Mouse (Mus musculus) layer of hippocampus, adult 9-10 months (tissue): Measurements from ENCODE around the gene Apobec1.
A peak's percentile ranks its signal among the peaks of the same experiment; 100 is the strongest.
"Not testable (repeated sequence)": the region's sequence is repeated elsewhere in the genome, so short reads cannot be mapped to it uniquely, and the experiment has no call there.

Experiments
- DNase-seq: peaks from one replicate; pipeline ENCODE4 v3.0.0; 2022; ENCODE audit warnings: low spot score

Apobec1 gene

GRCm38 (mm10) chr6:122560427-122560826, 41.8 kb downstream of the Apobec1 start:
- peak; percentile 44 for DNase-seq

- peak; percentile 85 for DNase-seq
Observed at GRCm38 (mm10) chr6:122556959-122557561, 45.2 kb downstream of the Apobec1 start.

- DNase-seq, result no peak
Observed at GRCm38 (mm10) chr6:122555266-122555665, 47.0 kb downstream of the Apobec1 start.

GRCm38 (mm10) chr6:122554102-122554501, 48.1 kb downstream of the Apobec1 start:
- DNase-seq, result no peak

- no peak for DNase-seq
Observed at GRCm38 (mm10) chr6:122553606-122554005, 48.6 kb downstream of the Apobec1 start, which contains the start of gene Aicda. Gene Aicda (plus strand): TSS chr6:122553801.

- DNase-seq, result no peak
Observed at GRCm38 (mm10) chr6:122545948-122546347, 56.3 kb downstream of the Apobec1 start.

- DNase-seq, result no peak
Observed at GRCm38 (mm10) chr6:122545289-122545882, 56.9 kb downstream of the Apobec1 start.

- DNase-seq, result no peak
Observed at GRCm38 (mm10) chr6:122544672-122545071, 57.6 kb downstream of the Apobec1 start.

- DNase-seq, result no peak
Observed at GRCm38 (mm10) chr6:122543574-122543973, 58.7 kb downstream of the Apobec1 start.

GRCm38 (mm10) chr6:122542459-122542858, 59.8 kb downstream of the Apobec1 start:
- DNase-seq, result not testable (repeated sequence)

- no peak for DNase-seq
Observed at GRCm38 (mm10) chr6:122539564-122539963, 62.7 kb downstream of the Apobec1 start.

GRCm38 (mm10) chr6:122534032-122534431, 68.2 kb downstream of the Apobec1 start:
- DNase-seq, result no peak

GRCm38 (mm10) chr6:122532883-122533302, 69.4 kb downstream of the Apobec1 start:
- DNase-seq, result no peak

- no peak for DNase-seq
Observed at GRCm38 (mm10) chr6:122531466-122532174, 70.6 kb downstream of the Apobec1 start.

GRCm38 (mm10) chr6:122528136-122528535, 74.1 kb downstream of the Apobec1 start:
- DNase-seq, result no peak
